Mouse (Mus musculus): ENCODE measurements around the gene Tmem223. TPM values are rescaled to one million over a fixed set of nuclear protein-coding genes. Genes with fewer than 3 reads are reported as not detected.

Gene Tmem223
- polyA plus RNA-seq (2014; fragmentation: Nextera tagmentation; extraction: Ambion mirVana): 270 and 278 TPM in 2 replicates

- no peaks in the 10 kb centered on the region for H3K27me3 ChIP-seq (ENCODE audit: control insufficient read depth, insufficient read depth, low read length)
- H3K4me1 ChIP-seq (ENCODE audit: control insufficient read depth, insufficient read depth, low read length): peaks cover 33% of the 10 kb centered on the region
- H3K27ac ChIP-seq (replicated peaks; ENCODE audit: low read depth, low read length): peak within 1 kb of the TSS; percentile 88
- H3K4me3 ChIP-seq (replicated peaks; ENCODE audit: low read depth, low read length): peak within 1 kb of the TSS; percentile 78
- peak within 1 kb of the TSS; percentile 84 for H3K9ac ChIP-seq (replicated peaks; ENCODE audit: low read length)
- peak; percentile 88 for DNase-seq
- WGBS: 19% methylated on average over 29 of the region's 29 CpGs
- H3K9me3 ChIP-seq (ENCODE audit: control insufficient read depth, low read length): no peaks in the 10 kb centered on the region
- H3K36me3 ChIP-seq (ENCODE audit: control insufficient read depth, insufficient read depth, low read length): peaks cover 71% of the 10 kb centered on the region
- peak within 1 kb of the TSS; percentile 68 for H3K4me2 ChIP-seq (ENCODE audit: low read length)
- peak; percentile 55; the same call in 1 of the 2 replicates for ATAC-seq (ENCODE audit: low FRiP score, low TSS enrichment)
These were observed at the start of gene Tmem223 for GRCm38 (mm10) chr19:8770567-8771270. Tmem223 (plus strand) TSS chr19:8770996.

GRCm38 (mm10) chr19:8721378-8721777 lies 49.4 kb upstream of the Tmem223 start:
- ATAC-seq (ENCODE audit: low FRiP score, low TSS enrichment) (no peak), DNase-seq (no peak)
- Histone ChIP-seq H3K4me3 (replicated peaks; ENCODE audit: low read depth, low read length) (no peak overlapping the region), H3K9ac (replicated peaks; ENCODE audit: low read length) (no peak overlapping the region), H3K4me2 (ENCODE audit: low read length) (peak overlapping the region; percentile 84; the same call in 1 of the 2 replicates), H3K9me3 (ENCODE audit: control insufficient read depth, low read length) (no peaks in the 10 kb centered on the region), H3K27me3 (ENCODE audit: control insufficient read depth, insufficient read depth, low read length) (no peaks in the 10 kb centered on the region), H3K4me1 (ENCODE audit: control insufficient read depth, insufficient read depth, low read length) (peaks cover 33% of the 10 kb centered on the region), H3K27ac (replicated peaks; ENCODE audit: low read depth, low read length) (no peak overlapping the region), H3K36me3 (ENCODE audit: control insufficient read depth, insufficient read depth, low read length) (peaks cover 21% of the 10 kb centered on the region)
- 89% methylated on average over 1 of the region's 1 CpGs for WGBS

GRCm38 (mm10) chr19:8722021-8722420 lies 48.8 kb upstream of the Tmem223 start:
- 62% methylated on average over 4 of the region's 4 CpGs for WGBS
- peak overlapping the region; percentile 84 for H3K4me2 ChIP-seq (ENCODE audit: low read length)
- H3K36me3 ChIP-seq (ENCODE audit: control insufficient read depth, insufficient read depth, low read length): peaks cover 27% of the 10 kb centered on the region
- DNase-seq (no peak), ATAC-seq (ENCODE audit: low FRiP score, low TSS enrichment) (no peak)
- peak overlapping the region; percentile 95; the same call in 1 of the 2 replicates for H3K27ac ChIP-seq (replicated peaks; ENCODE audit: low read depth, low read length)
- peak overlapping the region; percentile 92 for H3K9ac ChIP-seq (replicated peaks; ENCODE audit: low read length)
- no peaks in the 10 kb centered on the region for H3K27me3 ChIP-seq (ENCODE audit: control insufficient read depth, insufficient read depth, low read length)
- H3K9me3 ChIP-seq (ENCODE audit: control insufficient read depth, low read length): no peaks in the 10 kb centered on the region
- peaks cover 33% of the 10 kb centered on the region for H3K4me1 ChIP-seq (ENCODE audit: control insufficient read depth, insufficient read depth, low read length)
- peak overlapping the region; percentile 56 for H3K4me3 ChIP-seq (replicated peaks; ENCODE audit: low read depth, low read length)

GRCm38 (mm10) chr19:8722559-8722906 lies 48.3 kb upstream of the Tmem223 start:
- H3K4me1 ChIP-seq (ENCODE audit: control insufficient read depth, insufficient read depth, low read length): peaks cover 33% of the 10 kb centered on the region
- peak overlapping the region; percentile 84 for H3K4me2 ChIP-seq (ENCODE audit: low read length)
- 2% methylated on average over 5 of the region's 5 CpGs for WGBS
- peak overlapping the region; percentile 56 for H3K4me3 ChIP-seq (replicated peaks; ENCODE audit: low read depth, low read length)
- H3K36me3 ChIP-seq (ENCODE audit: control insufficient read depth, insufficient read depth, low read length): peaks cover 28% of the 10 kb centered on the region
- ATAC-seq (ENCODE audit: low FRiP score, low TSS enrichment): 0 out of 2 replicates have a peak, but pooled peaks have one; percentile 0
- H3K27me3 ChIP-seq (ENCODE audit: control insufficient read depth, insufficient read depth, low read length): no peaks in the 10 kb centered on the region
- no peak for DNase-seq
- no peaks in the 10 kb centered on the region for H3K9me3 ChIP-seq (ENCODE audit: control insufficient read depth, low read length)
- peak overlapping the region; percentile 92 for H3K9ac ChIP-seq (replicated peaks; ENCODE audit: low read length)
- peak overlapping the region; percentile 95 for H3K27ac ChIP-seq (replicated peaks; ENCODE audit: low read depth, low read length)

GRCm38 (mm10) chr19:8722907-8723573 lies 47.8 kb upstream of the Tmem223 start, which contains the start of gene Slc3a2:
Slc3a2 (minus strand) TSS chr19:8723369.
- H3K4me3 ChIP-seq (replicated peaks; ENCODE audit: low read depth, low read length): peak within 1 kb of the TSS; percentile 56
- peaks cover 28% of the 10 kb centered on the region for H3K36me3 ChIP-seq (ENCODE audit: control insufficient read depth, insufficient read depth, low read length)
- under 1% methylated on average over 50 of the region's 50 CpGs for WGBS
- peak within 1 kb of the TSS; percentile 92 for H3K9ac ChIP-seq (replicated peaks; ENCODE audit: low read length)
- peaks cover 33% of the 10 kb centered on the region for H3K4me1 ChIP-seq (ENCODE audit: control insufficient read depth, insufficient read depth, low read length)
- H3K27me3 ChIP-seq (ENCODE audit: control insufficient read depth, insufficient read depth, low read length): no peaks in the 10 kb centered on the region
- ATAC-seq (ENCODE audit: low FRiP score, low TSS enrichment) (peak; percentile 96), DNase-seq (peak; percentile 99)
- no peaks in the 10 kb centered on the region for H3K9me3 ChIP-seq (ENCODE audit: control insufficient read depth, low read length)
- H3K27ac ChIP-seq (replicated peaks; ENCODE audit: low read depth, low read length): peak within 1 kb of the TSS; percentile 95
- peak within 1 kb of the TSS; percentile 84 for H3K4me2 ChIP-seq (ENCODE audit: low read length)

GRCm38 (mm10) chr19:8723574-8724346 lies 47.0 kb upstream of the Tmem223 start:
- H3K27ac ChIP-seq (replicated peaks; ENCODE audit: low read depth, low read length): peak overlapping the region; percentile 46
- no peaks in the 10 kb centered on the region for H3K27me3 ChIP-seq (ENCODE audit: control insufficient read depth, insufficient read depth, low read length)
- peak; percentile 47 for DNase-seq
- H3K4me3 ChIP-seq (replicated peaks; ENCODE audit: low read depth, low read length): peak overlapping the region; percentile 56
- H3K4me2 ChIP-seq (ENCODE audit: low read length): peak overlapping the region; percentile 84
- H3K36me3 ChIP-seq (ENCODE audit: control insufficient read depth, insufficient read depth, low read length): peaks cover 28% of the 10 kb centered on the region
- no peak for ATAC-seq (ENCODE audit: low FRiP score, low TSS enrichment)
- no peaks in the 10 kb centered on the region for H3K9me3 ChIP-seq (ENCODE audit: control insufficient read depth, low read length)
- peaks cover 33% of the 10 kb centered on the region for H3K4me1 ChIP-seq (ENCODE audit: control insufficient read depth, insufficient read depth, low read length)
- WGBS: under 1% methylated on average over 20 of the region's 20 CpGs
- H3K9ac ChIP-seq (replicated peaks; ENCODE audit: low read length): peak overlapping the region; percentile 75

- Histone ChIP-seq H3K36me3 (ENCODE audit: control insufficient read depth, insufficient read depth, low read length) (peaks cover 28% of the 10 kb centered on the region), H3K4me3 (replicated peaks; ENCODE audit: low read depth, low read length) (peak overlapping the region; percentile 56), H3K9me3 (ENCODE audit: control insufficient read depth, low read length) (no peaks in the 10 kb centered on the region), H3K4me2 (ENCODE audit: low read length) (peak overlapping the region; percentile 84), H3K4me1 (ENCODE audit: control insufficient read depth, insufficient read depth, low read length) (peaks cover 33% of the 10 kb centered on the region), H3K27ac (replicated peaks; ENCODE audit: low read depth, low read length) (no peak overlapping the region), H3K9ac (replicated peaks; ENCODE audit: low read length) (peak overlapping the region; percentile 75), H3K27me3 (ENCODE audit: control insufficient read depth, insufficient read depth, low read length) (no peaks in the 10 kb centered on the region)
- ATAC-seq (ENCODE audit: low FRiP score, low TSS enrichment) (no peak), DNase-seq (no peak)
- whole genome bisulfite sequencing: 3% methylated on average over 2 of the region's 2 CpGs
These were observed 46.4 kb upstream of the Tmem223 start for GRCm38 (mm10) chr19:8724392-8724791.

- 51% methylated on average over 4 of the region's 4 CpGs for WGBS
- ATAC-seq (ENCODE audit: low FRiP score, low TSS enrichment): no peak
- Histone ChIP-seq H3K4me2 (ENCODE audit: low read length) (peak overlapping the region; percentile 84), H3K27ac (replicated peaks; ENCODE audit: low read depth, low read length) (no peak overlapping the region), H3K9me3 (ENCODE audit: control insufficient read depth, low read length) (no peaks in the 10 kb centered on the region), H3K27me3 (ENCODE audit: control insufficient read depth, insufficient read depth, low read length) (no peaks in the 10 kb centered on the region), H3K36me3 (ENCODE audit: control insufficient read depth, insufficient read depth, low read length) (peaks cover 28% of the 10 kb centered on the region), H3K4me1 (ENCODE audit: control insufficient read depth, insufficient read depth, low read length) (peaks cover 33% of the 10 kb centered on the region), H3K9ac (replicated peaks; ENCODE audit: low read length) (peak overlapping the region; percentile 75; the same call in 1 of the 2 replicates), H3K4me3 (replicated peaks; ENCODE audit: low read depth, low read length) (peak overlapping the region; percentile 56)
- DNase-seq: no peak
These were observed 45.6 kb upstream of the Tmem223 start for GRCm38 (mm10) chr19:8725081-8725613.

Measured in midbrain, embryonic 14.5 days (tissue).